In the genomic region with DNA sequence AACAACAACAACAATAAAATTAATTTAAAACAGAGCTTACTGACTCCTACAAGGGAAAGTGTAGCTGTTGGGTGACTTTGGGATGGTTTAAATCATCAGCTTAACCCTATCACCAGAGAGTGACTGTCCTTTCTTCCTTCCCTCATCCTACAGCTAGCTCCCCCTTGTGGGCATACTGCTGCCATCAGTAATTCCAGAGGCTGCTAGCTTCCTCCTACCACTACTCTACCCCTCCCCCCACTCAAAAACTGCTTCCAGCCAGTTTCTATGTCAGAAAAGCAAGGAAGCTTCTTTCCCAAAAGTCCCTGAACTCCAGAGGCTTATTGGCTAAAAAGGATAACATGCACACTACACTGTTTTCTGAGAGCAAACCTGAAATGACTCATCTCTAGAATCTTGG, we compare ENCODE assay signal across 8 mouse cellular contexts.
A peak's percentile ranks its signal among the peaks of the same experiment; 100 is the strongest.
DNase-seq lines count a peak whose midpoint lies in the region; ATAC-seq and TF ChIP-seq lines count a peak whose summit lies in the region.

No protein-coding gene starts in this region.

- H3K9me3 ChIP-seq in hindbrain, embryonic 10.5 days = no peaks in the 10 kb centered on the region
- H3K9me3 ChIP-seq in hindbrain, embryonic 13.5 days = no peaks in the 10 kb centered on the region
- no peaks in the 10 kb centered on the region for H3K9me3 ChIP-seq in kidney, embryonic 15.5 days (replicated peaks)

- intact Hi-C loops in gastrocnemius, adult 2 months (cut with DNase I) = loop anchor here (5.0 kb wide), 1 partner anchor 79 kb away; a partner anchor contains a TSS

- peak; percentile 4 for DNase-seq in hindbrain, embryonic 10.5 days (ENCODE audit: low spot score)
- peak; percentile 22 for DNase-seq in urinary bladder, postnatal 14 days (ENCODE audit: low spot score)
- DNase-seq in urinary bladder, postnatal 36 days (ENCODE audit: low spot score in 2 of 2) = no peak
- DNase-seq in gastrocnemius, adult 2 months = peak; percentile 45
- no peak for DNase-seq in ovary, adult 18-20 months (ENCODE audit: low spot score)
- DNase-seq in urinary bladder, adult 2 months (ENCODE audit: low spot score) = no peak

- no peaks in the 10 kb centered on the region for H3K36me3 ChIP-seq in hindbrain, embryonic 10.5 days
- H3K36me3 ChIP-seq in hindbrain, embryonic 13.5 days = no peaks in the 10 kb centered on the region
- H3K36me3 ChIP-seq in kidney, embryonic 15.5 days = no peaks in the 10 kb centered on the region

- no peak overlapping the region for H3K4me2 ChIP-seq in hindbrain, embryonic 13.5 days
- H3K4me2 ChIP-seq in kidney, embryonic 15.5 days = no peak overlapping the region

- H3K4me3 ChIP-seq in hindbrain, embryonic 10.5 days = no peak overlapping the region
- H3K4me3 ChIP-seq in hindbrain, embryonic 13.5 days = no peak overlapping the region
- no peak overlapping the region for H3K4me3 ChIP-seq in gastrocnemius, adult 2 months
- no peak overlapping the region for H3K4me3 ChIP-seq in kidney, embryonic 15.5 days (replicated peaks)

- ATAC-seq in hindbrain, embryonic 13.5 days (ENCODE audit: low FRiP score) = no peak
- no peak for ATAC-seq in kidney, embryonic 15.5 days (replicated peaks; ENCODE audit: low FRiP score)

- no peaks in the 10 kb centered on the region for H3K4me1 ChIP-seq in hindbrain, embryonic 10.5 days (replicated peaks)
- no peaks in the 10 kb centered on the region for H3K4me1 ChIP-seq in hindbrain, embryonic 13.5 days (replicated peaks)
- H3K4me1 ChIP-seq in kidney, embryonic 15.5 days = no peaks in the 10 kb centered on the region

- H3K27ac ChIP-seq in hindbrain, embryonic 10.5 days = no peak overlapping the region
- no peak overlapping the region for H3K27ac ChIP-seq in hindbrain, embryonic 13.5 days
- H3K27ac ChIP-seq in gastrocnemius, adult 2 months = no peak overlapping the region
- no peak overlapping the region for H3K27ac ChIP-seq in kidney, embryonic 15.5 days

- no peaks in the 10 kb centered on the region for H3K27me3 ChIP-seq in hindbrain, embryonic 10.5 days (ENCODE audit: insufficient read depth, poor library complexity, severe bottlenecking)
- no peaks in the 10 kb centered on the region for H3K27me3 ChIP-seq in hindbrain, embryonic 13.5 days
- H3K27me3 ChIP-seq in kidney, embryonic 15.5 days = no peaks in the 10 kb centered on the region

- H3K9ac ChIP-seq in hindbrain, embryonic 13.5 days = no peak overlapping the region
- no peak overlapping the region for H3K9ac ChIP-seq in kidney, embryonic 15.5 days

- TF ChIP-seq CTCF in gastrocnemius, adult 2 months (IDR thresholded peaks at IDR 0.05) = peak; percentile 63

Comparison
In these comparisons a context has a peak if more than half of its experiments do, and no peak if none do; other contexts are left out.
1. DNase-seq: peak in hindbrain, embryonic 10.5 days (single experiment), urinary bladder, postnatal 14 days (single experiment) and gastrocnemius, adult 2 months (single experiment); none in urinary bladder, postnatal 36 days (0 of 2), ovary, adult 18-20 months (single experiment) and urinary bladder, adult 2 months (single experiment).